ENCODE assay signal across 13 mouse cellular contexts in genomic region chr4:5130726-5131125, GRCm38 (mm10).
DNase-seq lines count a peak whose midpoint lies in the region; ATAC-seq and TF ChIP-seq lines count a peak whose summit lies in the region.
"Had no signal": no experiment of that assay in that cellular context is flagged by ENCODE, and none has a peak within 500 bp of the region (broad histone marks: within the 10 kb centered on the region; RNA-seq: fewer than 3 reads in every experiment).

No protein-coding gene starts in this region.

- ATAC-seq in kidney, embryonic 16.5 days (ENCODE audit: low FRiP score, low TSS enrichment): peak; percentile 76; the same call in 1 of the 2 replicates
- peak; percentile 53; the same call in 1 of the 2 replicates for ATAC-seq in limb, embryonic 14.5 days (ENCODE audit: low FRiP score, low read depth)
- no peak for ATAC-seq in megakaryocyte-erythroid progenitor cell, adult 5-6 weeks (replicated peaks; ENCODE audit: low FRiP score, low TSS enrichment, poor library complexity, severe bottlenecking)
- ATAC-seq: midbrain, embryonic 15.5 days had no signal

- no peaks in the 10 kb centered on the region for H3K36me3 ChIP-seq in kidney, embryonic 16.5 days (ENCODE audit: insufficient read depth, low read length)
- no peaks in the 10 kb centered on the region for H3K36me3 ChIP-seq in limb, embryonic 14.5 days (ENCODE audit: control insufficient read depth, insufficient read depth, low read length)
- H3K36me3 ChIP-seq in midbrain, embryonic 10.5 days: no peaks in the 10 kb centered on the region
- H3K36me3 ChIP-seq: heart, embryonic 13.5 days; liver, embryonic 13.5 days; midbrain, embryonic 15.5 days had no signal

- H3K27me3 ChIP-seq in kidney, embryonic 16.5 days (ENCODE audit: insufficient read depth, low read length): no peaks in the 10 kb centered on the region
- H3K27me3 ChIP-seq in limb, embryonic 14.5 days (ENCODE audit: control insufficient read depth, insufficient read depth, low read length): no peaks in the 10 kb centered on the region
- no peaks in the 10 kb centered on the region for H3K27me3 ChIP-seq in midbrain, embryonic 10.5 days (ENCODE audit: low read depth, poor library complexity, severe bottlenecking)
- H3K27me3 ChIP-seq: heart, embryonic 13.5 days; liver, embryonic 13.5 days; midbrain, embryonic 15.5 days had no signal

- no peak overlapping the region for H3K4me2 ChIP-seq in kidney, embryonic 16.5 days (replicated peaks; ENCODE audit: low read depth, low read length)
- no peak overlapping the region for H3K4me2 ChIP-seq in limb, embryonic 14.5 days (replicated peaks; ENCODE audit: low read depth, low read length, severe bottlenecking)
- H3K4me2 ChIP-seq: heart, embryonic 13.5 days; liver, embryonic 13.5 days; midbrain, embryonic 15.5 days had no signal

- H3K4me1 ChIP-seq in kidney, embryonic 16.5 days (ENCODE audit: insufficient read depth, low read length): no peaks in the 10 kb centered on the region
- H3K4me1 ChIP-seq in limb, embryonic 14.5 days (ENCODE audit: control insufficient read depth, insufficient read depth, low read length): no peaks in the 10 kb centered on the region
- H3K4me1 ChIP-seq in midbrain, embryonic 10.5 days: no peaks in the 10 kb centered on the region
- H3K4me1 ChIP-seq: heart, embryonic 13.5 days; liver, embryonic 13.5 days; midbrain, embryonic 15.5 days had no signal

- H3K4me3 ChIP-seq in kidney, embryonic 16.5 days (ENCODE audit: low read length): no peak overlapping the region
- no peak overlapping the region for H3K4me3 ChIP-seq in limb, embryonic 14.5 days (replicated peaks; ENCODE audit: low read length)
- no peak overlapping the region for H3K4me3 ChIP-seq in midbrain, embryonic 10.5 days
- H3K4me3 ChIP-seq: heart, embryonic 13.5 days; liver, embryonic 13.5 days; midbrain, embryonic 15.5 days had no signal

- peak; percentile 10 to 16 for DNase-seq in frontal cortex, adult 2 months (ENCODE audit: extremely low spot score in 1 of 2, low spot score in 1 of 2)
- no peak for DNase-seq in frontal cortex, postnatal 25 days (ENCODE audit: low spot score in 2 of 2)
- DNase-seq in kidney, postnatal 10 days: no peak
- DNase-seq in NIH3T3 (ENCODE audit: low read depth): peak; percentile 43
- peak; percentile 34 for DNase-seq in limb, embryonic 14.5 days (ENCODE audit: low spot score)
- no peak for DNase-seq in midbrain, embryonic 10.5 days (ENCODE audit: low spot score)
- DNase-seq: cerebellum, adult 9-10 months; liver, embryonic 13.5 days; thymus, postnatal 4 days had no signal

- no peak for TF ChIP-seq POLR2A in limb, embryonic 14.5 days (IDR thresholded peaks at IDR 0.05; ENCODE audit: borderline replicate concordance, extremely low read depth, insufficient read depth, insufficient read length)

- no peak overlapping the region for H3K27ac ChIP-seq in kidney, embryonic 16.5 days (ENCODE audit: low read length)
- no peak overlapping the region for H3K27ac ChIP-seq in limb, embryonic 14.5 days (replicated peaks; ENCODE audit: low read depth, low read length)
- H3K27ac ChIP-seq in midbrain, embryonic 10.5 days (replicated peaks): no peak overlapping the region
- H3K27ac ChIP-seq: heart, embryonic 13.5 days; liver, embryonic 13.5 days; midbrain, embryonic 15.5 days had no signal

- WGBS in kidney, embryonic 16.5 days: 30% methylated on average over 3 of the region's 3 CpGs
- WGBS in limb, embryonic 14.5 days: 50% methylated on average over 3 of the region's 3 CpGs
- 82% methylated on average over 3 of the region's 3 CpGs for WGBS in midbrain, embryonic 10.5 days

- H3K9ac ChIP-seq in kidney, embryonic 16.5 days (replicated peaks; ENCODE audit: low read length): no peak overlapping the region
- H3K9ac ChIP-seq in limb, embryonic 14.5 days (ENCODE audit: low read depth, low read length, severe bottlenecking): no peak overlapping the region
- H3K9ac ChIP-seq: heart, embryonic 13.5 days; liver, embryonic 13.5 days; midbrain, embryonic 15.5 days had no signal

- H3K9me3 ChIP-seq in kidney, embryonic 16.5 days (ENCODE audit: low read length): no peaks in the 10 kb centered on the region
- no peaks in the 10 kb centered on the region for H3K9me3 ChIP-seq in limb, embryonic 14.5 days (ENCODE audit: control insufficient read depth, low read length)
- no peaks in the 10 kb centered on the region for H3K9me3 ChIP-seq in midbrain, embryonic 10.5 days (replicated peaks)
- H3K9me3 ChIP-seq: heart, embryonic 13.5 days; liver, embryonic 13.5 days; midbrain, embryonic 15.5 days had no signal

Comparison
In these comparisons a context has a peak if more than half of its experiments do, and no peak if none do; other contexts are left out.
1. DNase-seq: peak in frontal cortex, adult 2 months (2 of 2), NIH3T3 (single experiment) and limb, embryonic 14.5 days (single experiment); none in frontal cortex, postnatal 25 days (0 of 2), kidney, postnatal 10 days (single experiment) and midbrain, embryonic 10.5 days (single experiment).